Mouse (Mus musculus) gastrocnemius, adult 2 months (tissue): ENCODE data around the gene Sec16b. TPM values are rescaled to one million over a fixed set of nuclear protein-coding genes. Genes with fewer than 3 reads are reported as not detected.
A peak's percentile ranks its signal among the peaks of the same experiment; 100 is the strongest.

ENCODE experiments used
- DNase-seq: peaks from one replicate; pipeline ENCODE4 v3.0.0; 2022
- H3K27ac ChIP-seq: fragments of 200-600 bp; 2 replicates; pipeline ENCODE4 v1.8.1; 2022; ENCODE audit warnings: mild to moderate bottlenecking
- H3K4me3 ChIP-seq: fragments of 200-600 bp; 2 replicates; pipeline ENCODE4 v1.8.1; 2022; ENCODE audit warnings: mild to moderate bottlenecking, moderate library complexity
- CTCF ChIP-seq: fragments of 200-600 bp; IDR thresholded peaks from 2 replicates; pipeline ENCODE4 v1.8.1; 2022; ENCODE audit warnings: antibody characterized with exemption, mild to moderate bottlenecking, moderate library complexity
- intact Hi-C: fragments of 180-260 bp; cut with DNase I; formaldehyde crosslinking; loops from one replicate; pipeline ENCODE4 v1.15.1; 2025
- long read RNA-seq, 2 experiments: library from polyadenylated mRNA; stranded (forward); transcript quantifications; one replicate each; pipeline ENCODE4 v2.0.0; 2021
- total RNA-seq, 2 experiments: library from RNA; stranded (reverse); gene quantifications; 2 replicates each; pipeline ENCODE4 v1.2.3; 2021

Sec16b gene
- 1 to 10 TPM in 1 of 2 experiments, under 1 TPM in 1; 0.66 to 1.1 TPM for total RNA-seq
- long read RNA-seq, experiment 1 = 0 reads
- long read RNA-seq, experiment 2, partial matches to known transcripts = 0 of 1 reads
- long read RNA-seq, experiment 2, other reads (novel, unspliced or antisense) = 1 of 1 reads

DNA sequence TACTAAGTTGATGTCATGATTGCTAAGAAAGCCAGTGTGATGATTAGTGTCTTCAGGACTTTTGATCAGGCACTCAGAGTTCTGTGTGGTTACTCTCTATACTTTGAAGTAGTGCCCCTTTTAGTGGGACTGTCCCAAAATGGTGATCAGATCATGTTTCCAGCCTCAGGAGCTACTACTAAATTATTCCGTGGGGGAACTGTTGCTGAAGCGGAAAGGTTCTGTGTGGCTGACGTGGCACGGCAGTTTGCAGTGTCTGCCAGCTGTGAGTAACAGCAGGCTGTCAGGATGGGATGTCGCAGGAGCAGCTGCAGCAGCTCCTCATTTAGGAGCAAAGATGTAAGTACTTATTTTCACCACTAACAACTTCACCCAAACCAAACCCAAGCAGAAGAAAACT, at the start of gene Sec16b:
Gene Sec16b (plus strand): TSS at position 207 of the 400 bp plus-strand sequence.
- DNase-seq = peak; percentile 66
- peak within 1 kb of the TSS; percentile 78 for H3K27ac ChIP-seq
- intact Hi-C loops = no loop called here
- H3K4me3 ChIP-seq = peak within 1 kb of the TSS; percentile 63
- no peak for TF ChIP-seq CTCF

DNA sequence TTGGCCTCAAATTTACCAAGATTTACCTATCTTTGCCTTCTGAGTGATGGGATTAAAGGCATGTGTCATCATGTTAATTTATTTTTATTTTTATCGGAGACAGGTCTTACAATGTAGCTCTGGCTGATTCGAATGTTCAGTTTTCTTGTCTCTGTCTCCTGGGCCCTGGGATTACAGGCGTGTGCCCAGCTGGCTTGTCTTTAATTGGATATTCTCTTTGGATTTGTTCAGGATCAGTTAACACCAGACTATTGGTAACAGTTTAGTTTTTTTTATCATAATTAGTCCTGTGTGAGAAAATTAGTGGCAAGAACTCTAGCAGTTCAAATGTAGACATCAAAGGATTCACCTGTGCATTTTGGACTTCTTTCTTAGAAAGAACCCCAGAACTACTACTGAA, 48.7 kb upstream of the Sec16b start:
- intact Hi-C loops = loop anchor here (5.0 kb wide), 1 partner anchor 370 kb away; no protein-coding TSS in a partner anchor
- no peak for DNase-seq
- Histone ChIP-seq H3K4me3 (peak overlapping the region; percentile 65; the same call in 1 of the 2 replicates), H3K27ac (peak overlapping the region; percentile 63)
- TF ChIP-seq CTCF = no peak

DNA sequence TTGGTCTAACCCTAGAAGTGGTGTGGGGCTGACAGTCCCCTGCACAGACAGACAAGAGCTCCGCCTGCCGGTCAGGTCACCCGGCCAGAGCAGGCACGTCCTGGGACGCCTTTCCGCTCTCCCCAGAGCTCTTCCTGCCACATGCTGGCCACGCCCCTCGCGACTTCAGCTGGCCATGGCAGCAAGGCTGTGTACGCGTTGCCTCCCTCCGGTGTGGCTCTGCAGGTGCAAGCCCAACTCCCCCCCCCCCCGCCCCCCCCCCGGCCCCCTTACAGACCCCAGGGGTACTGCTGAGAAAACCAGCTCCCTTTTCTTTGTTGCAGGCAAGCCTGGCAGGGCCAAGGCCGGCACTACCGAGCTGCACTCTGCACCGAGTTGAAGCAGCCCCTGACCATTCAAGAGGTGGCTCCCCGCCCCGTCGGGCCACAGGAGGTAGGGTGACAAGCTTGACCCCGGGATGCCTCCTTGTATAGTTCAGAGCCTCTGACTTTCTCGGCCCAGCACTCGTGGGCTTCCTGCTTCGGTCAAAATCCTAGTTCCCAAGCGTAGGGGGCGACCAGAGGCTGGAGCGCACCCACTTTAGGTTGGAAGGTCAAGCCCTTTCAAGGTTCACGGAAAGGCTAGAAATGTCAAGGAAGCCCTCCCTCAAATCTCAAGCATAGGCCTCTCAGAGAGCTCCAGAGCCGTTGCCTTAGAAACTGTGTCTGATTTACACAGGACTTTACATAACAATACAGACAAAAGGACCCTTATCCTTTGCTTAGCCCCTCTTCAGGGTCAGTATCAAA, 47.9 kb upstream of the Sec16b start, which contains the start of gene Cryzl2:
Gene Cryzl2 (plus strand): TSS at position 157 of the 788 bp plus-strand sequence.
- intact Hi-C loops = loop anchor here (5.0 kb wide), 1 partner anchor 371 kb away; no protein-coding TSS in a partner anchor
- TF ChIP-seq CTCF = peak; percentile 76
- Histone ChIP-seq H3K4me3 (peak within 1 kb of the TSS; percentile 65), H3K27ac (peak within 1 kb of the TSS; percentile 63)
- peak; percentile 87 for DNase-seq

DNA sequence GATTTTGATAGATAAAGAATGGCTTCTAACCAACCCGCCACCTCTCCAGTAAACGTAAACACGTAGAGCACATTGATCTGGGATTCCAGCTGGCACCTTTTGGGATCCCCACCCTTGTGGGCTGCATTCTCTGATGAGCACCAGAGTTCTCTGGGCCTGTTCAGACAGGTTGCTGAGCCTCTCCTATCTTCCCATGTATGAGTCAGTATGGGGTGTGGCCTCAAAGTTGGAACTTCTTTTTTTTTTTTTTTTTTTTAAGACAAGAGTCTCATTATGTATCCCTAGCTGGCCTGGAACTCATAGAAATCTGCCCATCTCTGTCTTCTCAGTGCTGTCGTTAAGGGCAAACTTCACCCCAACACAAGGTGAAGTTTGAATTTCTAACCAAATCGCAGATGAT, 46.6 kb upstream of the Sec16b start:
- H3K4me3 ChIP-seq = no peak overlapping the region
- H3K27ac ChIP-seq = no peak overlapping the region
- intact Hi-C loops = loop anchor here (5.0 kb wide), 1 partner anchor 373 kb away; no protein-coding TSS in a partner anchor
- no peak for DNase-seq
- no peak for TF ChIP-seq CTCF

DNA sequence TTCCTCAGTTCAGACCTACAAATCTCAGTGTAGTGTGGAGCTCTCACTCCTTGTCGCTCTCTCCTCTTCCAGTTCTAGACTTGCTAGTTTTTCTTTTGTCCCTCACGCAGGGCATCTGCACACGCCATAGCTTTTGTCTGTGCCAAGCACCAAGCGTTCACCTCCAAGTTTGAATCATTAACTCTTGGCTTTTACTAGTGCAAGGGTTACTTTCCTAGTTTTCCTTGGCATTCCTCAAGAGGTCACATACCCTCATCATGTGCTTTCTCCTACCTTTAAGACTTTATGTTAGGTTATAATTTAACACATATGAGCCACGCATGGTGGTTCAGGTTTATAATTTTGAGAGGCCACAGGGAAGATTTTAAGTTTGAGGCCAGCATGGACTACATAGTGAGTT, 45.3 kb upstream of the Sec16b start:
- Histone ChIP-seq H3K27ac (no peak overlapping the region), H3K4me3 (no peak overlapping the region)
- TF ChIP-seq CTCF = no peak
- DNase-seq = no peak
- intact Hi-C loops = no loop called here

DNA sequence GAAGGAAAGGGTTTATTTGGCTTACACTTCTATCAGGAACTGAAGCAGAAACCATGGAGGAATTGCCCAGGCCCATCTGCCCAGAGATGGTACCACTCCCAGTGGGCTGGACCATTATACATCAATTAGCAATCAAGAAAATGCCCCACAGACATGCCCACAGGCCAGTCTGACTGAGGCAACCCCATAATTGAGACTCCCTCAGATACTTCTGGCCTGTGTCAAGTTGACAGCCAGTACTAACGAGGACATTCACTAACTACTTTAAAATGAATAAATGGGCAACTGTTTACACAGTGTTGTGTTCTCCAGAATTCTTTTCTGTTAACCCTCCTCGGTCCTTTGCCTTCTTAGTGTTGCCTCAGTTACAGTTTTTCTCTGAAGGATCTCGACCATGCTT, 44.2 kb upstream of the Sec16b start:
- Histone ChIP-seq H3K27ac (no peak overlapping the region), H3K4me3 (no peak overlapping the region)
- DNase-seq = no peak
- intact Hi-C loops = no loop called here
- TF ChIP-seq CTCF = no peak

DNA sequence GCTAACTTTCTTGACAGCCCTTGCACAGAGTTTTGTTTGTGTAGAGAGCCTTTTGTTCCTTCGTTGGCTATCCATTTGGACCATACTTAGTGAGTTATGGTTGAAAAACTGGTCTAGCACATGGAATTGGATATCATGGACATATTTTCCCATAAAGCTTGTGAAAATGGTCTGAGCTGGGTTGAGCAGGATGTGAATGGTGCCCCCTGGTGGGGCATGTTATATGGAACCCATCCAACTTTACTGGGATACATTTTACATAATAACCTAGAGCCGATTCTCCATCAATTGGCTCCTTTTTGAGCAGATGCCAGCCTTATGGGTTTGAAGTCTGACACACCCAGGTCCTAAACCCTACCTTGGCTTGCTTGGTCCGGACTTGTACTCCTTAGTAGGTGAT, 41.3 kb upstream of the Sec16b start:
- H3K4me3 ChIP-seq = no peak overlapping the region
- no peak overlapping the region for H3K27ac ChIP-seq
- TF ChIP-seq CTCF = peak; percentile 61
- DNase-seq = peak; percentile 28
- intact Hi-C loops = no loop called here

DNA sequence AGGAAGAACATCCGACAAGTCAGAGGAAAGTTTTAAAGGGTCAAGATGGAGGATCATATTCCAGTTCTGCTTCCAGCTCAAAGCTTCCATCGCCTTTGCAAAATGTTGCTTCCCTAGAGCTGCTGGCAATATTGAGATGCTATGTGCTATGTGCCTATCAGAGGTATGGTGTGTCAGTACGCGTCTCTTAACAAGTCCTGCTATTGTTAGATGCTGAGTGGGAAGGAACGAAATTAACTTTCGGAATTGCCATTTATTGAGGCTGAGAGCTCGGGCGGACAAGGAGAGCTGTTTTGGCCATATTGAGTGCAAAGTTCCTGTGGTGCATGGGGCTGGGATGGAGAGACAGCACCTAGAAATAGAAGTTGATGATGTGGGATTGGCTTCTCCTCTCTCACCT, 38.7 kb upstream of the Sec16b start:
- intact Hi-C loops = no loop called here

DNA sequence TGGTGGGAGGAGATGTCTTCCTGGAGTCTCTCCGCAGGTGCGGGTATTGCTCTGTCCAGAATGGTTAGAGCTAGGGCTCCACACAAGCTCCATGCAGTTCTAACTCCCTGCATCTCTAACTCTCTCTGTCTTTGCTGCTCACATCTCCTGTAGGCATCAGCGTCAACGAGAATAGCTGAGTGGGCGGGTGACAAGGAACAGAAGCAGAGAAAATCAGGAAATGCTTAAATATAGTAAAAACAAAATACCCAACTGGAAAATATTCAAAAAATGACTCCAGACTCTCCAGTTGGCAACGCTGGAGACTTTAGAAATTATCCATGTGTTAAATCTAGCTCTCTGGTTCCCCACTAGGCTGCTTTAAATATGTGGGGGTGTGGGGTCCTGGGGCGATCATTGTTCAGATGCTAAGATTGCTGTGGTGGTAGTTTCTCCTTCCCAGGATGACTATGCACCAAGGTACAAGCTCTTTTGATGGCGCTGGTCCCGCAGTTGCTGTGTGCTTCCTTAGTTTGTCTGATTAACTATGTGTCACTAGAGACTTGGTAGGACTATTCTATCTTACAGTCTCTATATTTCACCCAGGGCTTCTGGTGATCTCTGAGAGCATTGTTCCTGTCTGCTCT, 35.7 kb upstream of the Sec16b start:
- no peak for TF ChIP-seq CTCF
- no peak overlapping the region for H3K4me3 ChIP-seq
- no peak overlapping the region for H3K27ac ChIP-seq
- intact Hi-C loops = no loop called here
- DNase-seq = no peak

More for the DNA sequence above, 38.7 kb upstream of the Sec16b start:
- Histone ChIP-seq H3K4me3 (no peak overlapping the region), H3K27ac (no peak overlapping the region)
- no peak for DNase-seq
- no peak for TF ChIP-seq CTCF

DNA sequence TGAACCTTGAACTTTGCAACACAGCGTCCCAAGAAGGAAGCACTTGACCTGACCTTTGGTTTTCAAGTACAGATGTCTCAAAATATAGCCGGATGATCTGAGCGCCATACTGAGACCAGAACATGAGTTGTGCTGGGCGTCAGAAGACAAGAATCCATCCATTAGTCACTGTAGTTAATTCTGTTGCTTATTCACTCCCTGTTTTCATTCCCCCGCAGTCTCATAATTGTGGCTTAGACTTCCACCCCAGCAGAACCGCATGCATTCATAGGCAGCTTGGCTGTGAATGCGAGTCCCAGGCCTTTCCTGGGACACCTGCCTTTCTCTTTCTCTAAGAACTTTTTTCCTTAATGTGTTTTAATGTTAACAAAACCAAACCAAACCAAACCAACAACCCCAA, 33.8 kb upstream of the Sec16b start:
- no peak overlapping the region for H3K4me3 ChIP-seq
- no peak for DNase-seq
- no peak overlapping the region for H3K27ac ChIP-seq
- intact Hi-C loops = no loop called here
- no peak for TF ChIP-seq CTCF

DNA sequence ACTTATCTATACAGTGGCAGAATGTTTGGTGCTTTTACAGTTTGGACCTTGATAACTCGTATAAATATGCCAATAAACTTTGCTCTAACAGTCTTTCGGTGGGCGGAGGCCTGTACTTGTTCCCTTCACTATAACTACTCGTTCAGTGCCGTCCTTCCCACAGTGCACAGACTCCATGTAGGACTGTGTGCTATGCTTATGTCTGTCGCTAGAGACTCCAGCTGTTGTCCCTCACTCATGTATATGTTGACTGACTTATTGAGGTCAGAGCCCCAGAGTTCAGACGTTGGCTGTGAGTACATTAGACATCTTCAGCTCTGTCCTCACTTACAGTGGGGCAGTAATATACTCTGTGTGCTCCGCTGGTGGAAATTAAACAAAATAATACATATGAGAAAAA, 31.7 kb upstream of the Sec16b start:
- Histone ChIP-seq H3K4me3 (no peak overlapping the region), H3K27ac (no peak overlapping the region)
- no peak for DNase-seq
- intact Hi-C loops = no loop called here
- TF ChIP-seq CTCF = no peak

DNA sequence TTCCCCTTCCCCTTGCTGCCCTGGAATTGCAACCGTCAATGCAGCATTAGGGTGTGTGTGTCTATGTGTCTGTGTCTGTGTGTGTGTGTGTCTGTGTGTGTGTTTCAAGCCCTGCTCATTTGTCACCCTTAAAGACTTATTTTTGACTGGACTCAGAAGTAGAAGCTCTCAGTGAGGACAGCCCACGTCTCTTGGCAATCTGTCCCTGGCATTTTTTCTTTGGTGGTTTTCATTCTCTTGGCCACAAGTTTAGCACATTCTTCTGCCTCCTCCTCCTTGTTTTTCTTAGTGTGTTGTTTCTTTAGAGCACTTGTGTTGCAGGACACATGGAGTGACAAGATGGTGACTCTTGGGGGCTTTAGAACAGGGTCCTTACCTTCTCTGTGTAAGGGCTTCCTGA, 30.3 kb upstream of the Sec16b start:
- Histone ChIP-seq H3K4me3 (no peak overlapping the region), H3K27ac (no peak overlapping the region)
- TF ChIP-seq CTCF = no peak
- intact Hi-C loops = no loop called here
- DNase-seq = no peak

DNA sequence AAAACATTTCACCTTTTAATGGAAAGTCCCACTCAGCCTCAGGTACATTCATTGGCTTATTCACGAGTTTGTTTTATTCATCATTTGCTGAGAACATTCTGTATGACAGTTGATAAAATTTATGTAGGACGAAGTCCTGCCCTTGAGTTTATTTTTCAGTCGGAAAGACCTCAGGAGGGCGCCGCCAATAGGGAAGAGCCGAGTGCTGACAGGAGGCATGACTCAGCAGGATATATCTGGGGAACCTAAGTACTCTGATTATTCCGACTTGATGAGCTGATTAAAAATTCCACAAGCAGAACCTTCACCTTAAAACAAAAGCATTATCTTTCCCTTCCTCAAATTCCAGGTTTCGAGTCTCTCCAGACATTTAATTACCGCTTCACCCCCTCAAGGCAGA, 26.4 kb upstream of the Sec16b start:
- no peak for DNase-seq
- H3K4me3 ChIP-seq = no peak overlapping the region
- no peak for TF ChIP-seq CTCF
- intact Hi-C loops = no loop called here
- H3K27ac ChIP-seq = no peak overlapping the region
